Mouse (Mus musculus): ENCODE data around the gene Hmg20a.
A peak's percentile ranks its signal among the peaks of the same experiment; 100 is the strongest.

Hmg20a gene

DNA sequence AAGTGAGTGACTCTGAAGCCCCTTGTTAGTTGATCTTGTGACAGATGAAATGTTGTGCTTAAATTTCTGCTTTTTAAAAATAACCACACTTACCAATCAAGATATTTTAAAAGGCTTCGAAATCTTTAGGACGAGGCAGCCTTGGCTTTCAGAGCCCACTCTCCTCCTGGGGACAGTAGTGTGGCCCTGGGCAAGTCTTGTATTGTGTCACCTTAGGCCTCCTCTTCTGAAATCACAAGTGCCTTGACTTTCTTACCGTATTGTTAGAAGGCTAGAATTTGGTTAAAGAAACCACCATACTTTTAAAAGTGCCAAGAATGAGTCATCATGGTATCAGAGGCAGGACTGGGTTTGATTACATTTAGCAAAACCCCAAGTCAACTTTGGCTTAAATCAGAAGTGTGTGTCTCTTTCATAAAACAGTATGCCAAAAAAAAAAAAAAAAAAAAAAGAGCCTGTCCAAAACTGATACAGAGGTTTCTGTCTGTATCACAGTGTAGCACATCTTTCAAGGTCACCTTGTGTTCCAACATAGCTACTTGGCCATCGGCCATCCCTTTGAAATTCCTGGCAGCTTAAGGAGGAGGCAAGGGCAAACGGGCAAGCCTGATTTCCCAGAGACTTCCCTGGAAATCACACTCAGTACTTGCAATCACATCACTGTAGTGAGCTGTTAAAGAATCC, 78.9 kb downstream of the Hmg20a start:
- peak in 1 of 2 experiments; percentile 42 for DNase-seq (ENCODE audit: low spot score in 2 of 2)

DNA sequence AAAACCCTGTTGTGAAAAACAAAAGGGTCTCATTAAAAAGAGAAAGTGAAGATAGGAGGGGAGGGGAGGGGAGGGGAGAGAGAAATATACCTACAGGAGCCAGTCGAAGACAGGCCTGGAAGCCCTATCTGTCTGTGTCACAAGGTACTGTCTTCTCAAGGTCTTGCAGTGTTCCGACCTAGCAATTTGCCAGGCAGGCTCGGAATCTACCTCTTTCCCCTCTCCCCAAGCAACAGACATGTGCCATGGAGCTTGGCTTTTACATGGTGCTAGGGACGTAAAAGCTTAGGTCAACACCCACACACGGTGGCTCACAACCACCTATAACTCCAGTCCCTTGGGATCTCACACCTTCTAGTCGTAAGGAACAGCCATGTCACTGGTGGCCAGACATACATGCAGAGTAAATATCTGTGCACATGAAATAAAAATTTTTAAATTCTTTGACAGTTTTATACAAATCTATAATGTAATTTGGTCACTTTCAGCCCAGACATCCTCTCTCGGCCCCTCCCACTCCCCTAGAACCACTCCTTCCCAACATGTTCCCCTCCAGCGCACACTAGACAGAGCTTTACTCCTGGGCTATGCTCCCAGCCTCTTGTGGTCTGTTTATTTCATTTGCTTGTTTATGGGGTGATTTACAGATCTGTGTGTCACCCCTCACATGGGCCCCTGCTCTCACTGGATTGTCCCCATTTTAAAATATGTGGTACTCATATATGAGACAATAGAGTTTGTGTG, 81.1 kb downstream of the Hmg20a start:
- no peak for DNase-seq (ENCODE audit: low spot score in 2 of 2)

DNA sequence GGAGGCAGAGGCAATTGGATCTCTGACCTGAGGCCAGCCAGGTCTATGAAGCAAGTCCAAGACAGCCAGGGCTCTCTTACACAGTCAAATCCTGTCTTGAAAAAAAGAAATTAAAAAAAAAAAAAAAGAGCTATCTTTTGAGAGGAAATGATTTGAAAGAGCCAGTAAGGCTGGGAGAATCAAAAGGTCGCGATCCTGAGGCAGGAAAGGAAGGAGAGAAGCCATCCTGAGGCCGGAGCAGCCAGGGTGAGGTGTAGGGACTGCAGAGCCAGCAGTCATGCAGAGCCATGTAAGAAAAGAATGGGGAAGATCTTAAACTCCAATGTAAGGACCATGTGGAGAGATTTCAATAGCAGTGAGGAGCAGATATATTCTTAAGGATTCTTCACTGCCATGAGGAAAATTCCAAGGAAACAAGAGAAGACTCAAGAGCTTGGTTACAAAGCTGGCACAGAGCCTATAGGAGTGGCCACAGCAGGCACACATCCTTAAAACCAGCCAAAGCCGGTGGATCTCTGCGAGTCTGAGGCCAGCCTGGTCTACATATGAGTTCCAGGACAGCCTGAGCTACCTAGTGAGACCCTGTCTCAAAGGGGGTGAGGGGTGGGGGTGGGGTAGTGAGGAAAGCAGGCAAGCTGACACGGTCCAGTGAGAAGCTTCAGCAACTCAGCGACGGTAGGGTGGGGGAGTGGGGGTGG, 82.6 kb downstream of the Hmg20a start:
- DNase-seq (ENCODE audit: low spot score in 2 of 2): no peak

DNA sequence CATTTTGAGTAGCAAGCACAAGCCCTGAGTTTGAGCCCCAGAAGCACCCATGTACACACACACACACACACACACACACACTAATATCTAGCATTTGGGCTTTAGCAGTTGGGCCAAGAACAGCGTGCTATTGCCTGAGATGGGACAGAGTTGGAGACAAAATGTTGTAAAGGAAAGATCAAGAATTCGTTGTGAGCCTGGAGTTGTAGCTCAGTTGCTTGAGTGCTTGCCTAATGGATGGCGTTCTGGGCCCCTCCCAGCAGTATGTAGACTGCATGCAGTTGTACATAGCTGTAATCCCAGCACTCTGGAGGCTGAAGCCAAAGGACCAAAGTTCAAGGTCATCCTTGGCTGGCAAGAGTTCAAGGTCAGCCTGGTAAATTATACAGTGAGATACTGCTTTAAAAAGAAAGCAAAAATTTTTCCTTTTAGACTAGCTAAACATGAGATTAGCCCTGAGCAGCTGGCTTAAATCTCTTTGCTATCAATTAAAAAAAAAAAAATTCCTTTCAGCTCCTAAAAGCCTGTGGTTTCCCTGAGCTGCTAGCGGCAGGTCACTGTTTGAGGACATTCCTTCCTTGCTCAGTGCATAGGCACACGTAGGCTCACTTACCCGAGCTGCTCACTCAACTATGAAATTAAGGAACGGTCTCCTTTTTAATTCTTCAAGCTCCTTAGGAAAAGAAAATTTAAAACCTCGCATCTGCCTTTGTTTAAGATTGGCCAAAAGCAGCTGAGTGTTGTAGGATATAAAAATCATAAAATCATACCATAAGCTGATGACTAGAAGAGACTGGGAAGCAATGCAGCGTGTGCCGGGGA, 83.5 kb downstream of the Hmg20a start:
- DNase-seq (ENCODE audit: low spot score in 2 of 2): no peak

DNA sequence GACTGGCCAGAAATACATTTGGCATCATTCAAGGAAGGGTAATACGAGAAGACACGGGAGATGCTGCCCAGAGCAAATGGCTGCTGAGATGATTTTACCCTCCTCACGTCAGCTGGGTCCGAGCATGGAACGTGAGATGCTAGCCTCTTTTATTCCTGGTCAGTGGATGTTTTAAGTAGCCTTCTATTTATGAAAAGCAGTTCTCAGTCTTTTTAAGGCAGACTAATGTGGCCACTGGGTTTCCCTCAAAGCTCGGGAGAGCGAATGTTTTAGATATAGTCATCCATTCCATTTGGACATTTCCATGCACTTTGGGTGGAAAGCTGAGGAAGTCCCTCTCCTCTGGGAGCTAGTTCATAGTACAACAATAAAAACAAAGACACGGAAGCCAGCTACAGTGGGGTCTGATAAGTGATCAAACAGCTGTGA, 84.1 kb downstream of the Hmg20a start:
- DNase-seq (ENCODE audit: low spot score in 2 of 2): no peak

DNA sequence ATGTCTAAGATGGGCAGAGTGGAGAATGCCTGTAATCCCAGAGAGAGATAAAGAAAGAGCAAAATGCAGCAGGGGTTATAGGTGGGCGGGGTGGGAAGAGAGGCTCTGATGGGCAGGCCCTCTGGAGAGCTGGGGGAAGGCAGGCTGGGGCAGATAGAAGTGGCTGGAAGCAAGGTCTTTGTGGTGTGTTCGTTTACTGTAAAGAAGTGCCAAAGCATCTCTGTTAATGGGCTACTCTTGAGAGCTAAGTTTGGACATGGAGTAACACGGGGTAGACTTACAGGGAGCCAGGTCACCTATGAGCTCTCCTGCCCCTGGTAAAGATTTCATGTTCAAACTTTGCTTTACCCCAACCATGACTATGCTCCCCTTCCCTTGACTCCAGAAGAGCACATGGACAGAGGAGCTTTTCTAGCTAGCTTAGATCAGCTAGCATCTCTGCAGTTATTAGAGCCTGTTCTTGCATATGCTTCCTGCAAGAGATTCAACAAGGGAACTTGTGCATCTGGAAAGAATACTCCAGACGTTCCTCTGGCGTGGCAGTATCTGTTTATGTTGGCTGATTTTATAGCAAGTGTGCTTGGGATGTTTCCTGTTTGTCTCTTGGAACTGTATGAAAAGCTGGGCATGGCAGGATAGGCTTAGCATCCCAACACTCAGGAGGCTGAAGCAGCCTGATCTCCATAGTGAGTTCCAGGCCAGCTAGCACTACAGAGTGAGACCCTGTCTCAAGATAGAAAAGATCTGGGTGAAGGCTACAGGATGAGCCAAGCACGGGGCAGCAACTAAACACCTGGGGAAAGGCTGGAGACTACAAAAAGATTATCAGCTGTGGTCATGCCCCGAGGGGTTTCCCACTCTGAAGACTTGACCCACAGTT, 85.5 kb downstream of the Hmg20a start:
- DNase-seq (ENCODE audit: low spot score in 2 of 2): no peak

DNA sequence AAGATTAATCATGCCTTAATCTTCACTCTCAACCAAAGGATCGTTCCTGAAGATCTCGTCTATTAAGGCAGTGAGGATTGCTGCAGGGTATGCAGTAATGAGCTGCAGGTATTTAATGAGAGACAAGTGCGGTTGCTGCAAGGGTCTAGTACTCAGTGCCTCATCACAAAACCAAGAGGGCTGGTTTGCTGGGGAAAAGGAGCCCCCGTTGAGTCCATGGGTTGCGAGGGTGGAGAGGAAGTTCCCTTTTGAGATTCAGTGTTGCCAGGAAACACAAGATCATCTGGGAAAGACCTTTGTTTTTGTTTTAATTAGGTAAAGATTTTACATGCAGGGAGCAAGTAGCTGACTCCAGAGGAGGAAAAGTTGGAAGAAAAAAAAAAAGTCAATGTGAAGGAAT, 86.1 kb downstream of the Hmg20a start:
- DNase-seq (ENCODE audit: low spot score in 2 of 2): no peak

DNA sequence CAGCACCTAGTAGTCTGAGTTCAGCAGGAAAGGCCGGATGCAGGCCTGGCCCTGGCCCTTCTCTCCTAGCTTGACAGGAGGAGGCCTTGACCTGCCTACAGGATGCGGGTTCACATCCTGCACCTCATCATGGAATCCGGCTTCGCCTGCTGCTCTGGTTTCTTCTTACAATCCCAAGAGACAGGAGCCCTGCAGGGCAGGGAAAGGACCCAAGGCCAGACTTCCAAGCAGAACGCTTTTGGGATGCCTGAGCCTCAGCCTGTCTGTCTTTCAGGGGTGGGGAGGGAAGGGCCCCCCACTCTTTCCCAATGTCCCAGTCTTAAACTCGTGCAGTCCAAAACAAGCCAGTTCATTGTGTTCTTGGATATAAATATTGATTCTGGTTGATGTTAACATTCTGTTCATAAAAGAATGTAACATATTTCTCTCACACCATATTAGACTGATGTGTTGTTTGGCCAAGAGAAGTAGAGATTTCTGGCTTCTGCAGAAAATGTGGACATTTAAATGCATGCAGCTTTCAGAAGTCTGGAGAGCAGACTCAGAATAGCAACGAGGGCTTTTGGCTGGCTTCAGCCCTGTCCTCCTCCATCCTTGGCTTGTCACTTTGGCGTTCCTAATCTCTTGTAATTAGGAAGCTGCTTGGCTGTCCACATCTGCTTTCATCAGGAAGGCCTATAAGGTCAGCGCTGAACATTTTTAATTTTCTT, 86.8 kb downstream of the Hmg20a start:
- DNase-seq (ENCODE audit: low spot score in 2 of 2): peak in 1 of 2 experiments; percentile 16

DNA sequence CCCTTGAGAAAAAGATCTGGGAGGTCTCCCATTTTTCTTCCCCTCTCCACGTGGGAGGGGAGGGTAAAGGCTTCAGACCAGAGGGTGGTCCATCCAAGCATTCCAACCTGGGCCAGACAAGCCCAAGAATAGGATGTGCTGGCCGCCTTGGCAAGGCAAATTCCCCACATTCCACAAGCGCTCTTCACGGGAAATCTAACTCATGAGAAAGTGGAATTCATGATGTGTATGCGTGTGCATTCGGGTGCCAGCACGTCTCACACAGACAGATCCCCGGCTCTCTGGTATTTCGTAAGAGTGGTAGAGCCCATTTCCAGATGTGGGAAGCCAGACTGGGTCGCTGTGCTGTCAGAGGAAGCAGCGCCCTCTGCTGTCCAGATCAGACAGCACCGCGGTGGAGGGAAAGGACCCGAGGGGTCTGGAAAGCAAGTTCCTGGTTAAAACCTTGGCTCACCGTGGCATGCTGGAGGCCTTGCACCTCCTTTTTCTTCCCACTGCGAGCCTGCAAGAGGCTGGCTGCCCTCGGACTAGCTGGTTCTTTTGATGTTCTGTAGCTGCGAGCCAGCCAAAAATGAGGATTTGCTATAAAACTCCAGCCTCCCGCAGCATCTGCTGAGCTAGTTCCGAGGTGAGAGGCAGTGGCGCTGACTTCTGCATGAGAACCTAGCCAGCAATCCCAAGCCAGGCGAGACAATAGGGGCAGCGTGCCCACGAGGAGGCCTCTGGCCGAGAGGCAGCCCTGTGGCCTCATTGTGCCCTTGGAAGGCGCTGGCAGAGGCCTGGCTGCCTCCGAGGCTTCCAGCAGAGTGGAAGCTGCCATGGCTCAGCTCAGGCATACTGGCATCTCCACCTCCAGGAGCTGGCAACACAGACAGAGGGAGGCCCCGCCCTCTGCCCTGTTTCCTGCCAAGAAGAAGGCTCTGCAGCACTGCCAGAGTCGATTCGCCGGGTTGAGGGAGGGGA, 87.7 kb downstream of the Hmg20a start:
- peak; percentile 91 to 92 for DNase-seq (ENCODE audit: low spot score in 2 of 2)

DNA sequence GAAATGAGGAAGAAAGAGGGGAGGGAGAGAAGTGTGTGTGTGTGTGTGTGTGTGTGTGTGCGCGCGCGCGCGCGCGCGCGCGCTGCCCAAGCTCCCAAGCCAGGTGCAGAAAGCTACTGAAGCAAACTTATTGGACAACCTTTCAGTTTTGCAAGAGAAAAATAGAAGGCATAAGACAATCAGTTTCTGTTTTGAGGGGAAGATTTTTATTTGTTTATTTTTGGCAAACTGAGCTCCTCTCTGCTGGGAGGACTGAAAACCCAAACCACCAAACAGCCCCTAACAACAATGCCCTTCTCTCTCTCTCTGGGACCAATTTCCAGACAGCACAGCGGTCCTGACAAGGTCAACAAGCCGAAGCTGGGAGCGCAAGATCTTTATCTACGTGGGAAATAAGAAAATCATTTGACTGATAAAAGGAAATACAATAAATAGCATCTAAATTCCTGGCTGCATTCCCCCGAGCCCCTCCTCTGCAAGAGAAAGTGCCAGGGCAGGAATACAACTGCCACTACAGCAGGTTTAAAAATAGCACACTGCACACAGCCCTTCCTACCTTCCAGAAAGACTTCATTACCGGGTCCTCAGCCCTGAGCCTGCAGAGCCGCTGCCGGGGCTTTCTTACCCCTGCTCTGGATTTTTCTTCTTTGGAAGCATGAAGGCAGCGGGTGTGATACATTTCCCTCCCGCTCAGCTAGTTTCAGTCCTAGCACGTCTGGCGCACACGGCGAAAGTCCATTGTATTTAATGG, 88.7 kb downstream of the Hmg20a start:
- DNase-seq (ENCODE audit: low spot score in 2 of 2): peak; percentile 30 to 35

DNA sequence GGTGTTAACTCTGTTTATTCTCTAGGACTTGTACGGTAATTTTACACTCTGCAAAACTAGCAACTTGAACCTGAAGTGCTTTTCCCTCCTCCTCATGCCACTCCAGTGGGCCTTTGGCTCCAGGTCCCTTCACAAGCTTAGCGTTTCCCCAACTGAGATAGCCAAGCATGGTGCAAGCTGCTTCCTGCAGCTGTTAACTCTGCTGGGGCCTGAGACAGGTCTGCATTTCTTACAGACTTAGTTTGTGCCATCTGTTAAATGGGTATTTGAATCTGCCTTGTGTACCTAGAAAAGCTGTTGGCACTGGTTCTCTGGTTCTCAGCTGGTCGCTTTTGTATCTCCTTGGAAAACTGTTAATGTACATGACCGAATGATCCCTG, 89.3 kb downstream of the Hmg20a start:
- no peak for DNase-seq (ENCODE audit: low spot score in 2 of 2)

DNA sequence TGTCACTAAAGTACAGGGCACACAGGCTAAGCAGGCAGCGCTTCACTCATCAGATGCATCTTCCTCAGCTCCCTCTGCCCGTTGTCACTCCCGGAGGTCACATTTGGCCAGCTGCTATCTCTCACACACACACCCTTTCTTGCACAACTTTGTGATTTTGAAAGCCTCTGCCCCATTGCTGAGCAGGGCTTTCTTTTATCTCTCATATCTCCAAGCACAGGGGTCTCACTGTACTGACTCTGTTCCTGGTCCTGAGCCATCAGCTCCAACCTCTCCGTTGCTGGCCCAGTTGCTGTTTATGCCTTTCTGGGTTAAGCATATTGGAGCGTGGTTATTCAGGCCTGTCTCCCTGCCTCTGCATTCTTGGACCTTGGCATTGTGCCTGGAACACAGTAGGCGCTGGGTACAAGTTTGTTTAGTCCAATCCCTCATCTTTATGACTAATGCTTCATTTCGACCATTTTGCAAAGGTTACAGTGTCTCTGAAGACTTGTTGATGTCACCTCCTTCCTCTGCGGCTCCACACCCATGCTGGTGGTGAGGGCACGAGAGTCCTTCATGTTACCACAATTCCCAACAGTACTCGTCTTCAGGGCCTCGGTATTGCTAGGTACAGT, 90.5 kb downstream of the Hmg20a start:
- DNase-seq (ENCODE audit: low spot score in 2 of 2): peak; percentile 62 to 75

DNA sequence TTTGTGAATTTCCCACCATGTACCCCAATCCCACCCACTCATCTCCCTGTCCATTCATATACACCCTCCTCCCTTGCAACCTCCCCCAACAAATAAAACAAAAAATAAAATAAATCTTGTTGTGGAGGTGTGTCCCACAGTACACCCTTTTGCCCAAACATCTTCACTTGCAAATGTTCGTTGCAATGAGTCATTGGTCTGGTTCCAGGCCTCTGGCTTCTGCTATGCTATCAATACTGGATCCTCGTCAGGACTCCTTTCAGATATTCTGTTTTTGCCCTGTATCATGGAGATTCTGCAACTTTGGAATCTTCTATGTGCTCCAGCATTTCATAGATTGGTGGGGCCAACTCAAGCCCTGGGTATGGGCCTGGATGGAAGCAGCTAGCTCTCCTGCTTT, 91.9 kb downstream of the Hmg20a start:
- DNase-seq (ENCODE audit: low spot score in 2 of 2): no peak

DNA sequence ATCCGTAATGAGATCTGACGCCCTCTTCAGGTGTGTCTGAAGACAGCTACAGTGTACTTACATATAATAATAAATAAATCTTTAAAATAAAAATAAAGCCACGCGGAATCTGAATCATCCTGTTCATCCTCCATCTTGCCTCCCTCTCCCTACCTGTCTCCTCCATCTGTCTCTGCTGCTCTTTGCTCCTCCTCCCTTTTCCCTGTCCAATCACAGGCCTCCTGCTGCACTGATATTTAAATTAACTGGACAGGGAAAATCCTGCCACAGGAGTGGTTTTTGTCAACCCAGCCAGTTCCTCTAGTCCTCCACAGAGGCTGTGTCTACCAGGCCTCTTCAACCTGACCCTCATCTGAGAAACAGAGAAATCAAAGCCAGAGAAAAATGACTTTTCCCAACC, 94.1 kb downstream of the Hmg20a start:
- no peak for DNase-seq (ENCODE audit: low spot score in 2 of 2)

DNA sequence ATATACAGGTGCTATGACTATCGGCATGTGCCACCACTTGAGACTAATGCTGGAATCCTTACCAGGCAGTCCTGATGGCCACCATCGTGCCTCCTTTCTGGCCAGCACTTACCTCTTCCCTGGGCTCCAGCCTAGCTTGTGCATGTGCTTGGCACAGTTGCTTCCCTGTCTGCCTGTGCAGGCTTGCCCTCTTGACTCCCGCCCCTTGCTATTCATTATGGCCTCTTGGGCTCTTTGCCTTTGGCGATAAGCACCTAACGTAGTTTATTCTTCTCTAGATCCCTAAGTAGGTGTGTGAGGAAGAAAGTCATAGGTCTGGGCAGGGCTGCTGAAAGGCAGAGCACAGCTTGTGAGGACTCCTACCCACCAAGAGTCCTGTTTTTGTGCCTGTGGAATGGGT, 96.7 kb downstream of the Hmg20a start:
- peak in 1 of 2 experiments; percentile 36 for DNase-seq (ENCODE audit: low spot score in 2 of 2)

DNA sequence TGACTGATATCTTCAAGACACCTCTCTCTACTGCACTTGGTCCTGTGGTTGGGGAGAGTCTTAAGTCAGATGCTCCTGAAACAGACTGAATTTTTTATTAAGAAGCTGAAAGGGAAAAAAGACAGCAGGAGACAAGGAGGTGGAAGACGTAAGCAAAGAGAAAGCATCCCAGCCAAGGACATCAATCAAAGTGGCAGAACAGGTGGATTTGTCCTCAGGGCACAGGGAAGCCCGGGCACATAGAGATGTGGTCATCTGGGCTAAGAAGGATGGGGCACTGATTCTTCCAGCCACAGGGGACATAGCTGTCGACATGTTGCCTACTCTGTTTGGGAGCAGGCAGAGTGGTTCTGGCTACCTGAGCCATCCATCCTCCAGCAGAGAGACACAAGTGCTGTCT, 97.8 kb downstream of the Hmg20a start:
- no peak for DNase-seq (ENCODE audit: low spot score in 2 of 2)

DNA sequence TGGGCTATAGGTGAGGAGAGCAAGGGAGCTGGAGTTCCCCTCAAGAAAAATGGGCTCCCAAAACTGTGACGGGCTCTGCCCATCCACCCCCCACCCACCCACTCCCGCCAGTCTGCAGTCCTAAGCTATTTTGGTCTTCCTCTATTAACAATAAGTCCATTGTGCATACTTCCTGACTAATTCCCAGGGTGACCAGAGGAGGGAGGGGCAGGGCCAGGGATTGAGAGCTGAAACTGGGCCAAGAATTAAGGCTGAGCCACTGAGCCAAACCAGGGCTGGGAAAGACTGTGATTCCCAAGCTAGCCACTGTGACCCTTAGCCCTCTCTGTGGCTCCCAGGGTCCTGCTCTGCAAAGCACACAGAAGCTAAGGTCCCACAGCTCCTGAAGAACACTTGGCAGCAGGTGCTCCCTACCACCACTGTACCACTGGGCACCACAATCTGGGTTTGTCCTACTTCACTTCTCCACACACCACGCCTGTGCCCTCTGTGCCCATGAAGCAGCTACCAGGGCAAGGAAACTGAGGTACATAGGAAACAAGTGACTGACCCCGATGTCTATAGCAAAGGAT, 98.4 kb downstream of the Hmg20a start:
- DNase-seq (ENCODE audit: low spot score in 2 of 2): no peak

DNA sequence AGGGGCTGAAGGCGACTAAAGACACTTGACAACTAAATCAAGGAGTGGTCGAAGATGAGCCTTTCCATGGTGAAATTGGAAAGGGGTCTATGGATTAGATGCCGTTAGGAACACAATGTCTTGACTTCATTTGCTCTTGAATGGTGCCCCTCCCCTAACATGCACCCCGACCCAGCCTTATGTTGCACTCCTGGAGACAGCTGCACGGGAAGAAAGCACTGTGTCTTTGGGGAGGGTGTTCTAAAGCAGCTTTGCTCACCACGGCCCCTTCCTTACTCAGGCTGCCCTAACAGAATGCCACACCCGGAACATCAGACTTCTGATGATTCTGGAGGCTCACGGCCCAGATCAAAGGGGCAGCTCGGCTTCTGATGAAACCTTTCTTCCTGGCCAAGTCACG, 103.9 kb downstream of the Hmg20a start:
- no peak for DNase-seq (ENCODE audit: low spot score in 2 of 2)
